Mouse (Mus musculus) kidney, postnatal 0 days (tissue): Measurements from ENCODE around the gene Rpl22. TPM values are rescaled to one million over a fixed set of nuclear protein-coding genes. Genes with fewer than 3 reads are reported as not detected.

ENCODE experiments used
- ATAC-seq: fragments of 200-750 bp; cut with Nextera tagmentation; replicated peaks from 2 replicates; pipeline ENCODE4 v1.8.0; 2017; ENCODE audit warnings: low read depth, moderate number of reproducible peaks, moderate TSS enrichment, moderate library complexity; ENCODE audit not compliant: low FRiP score
- DNase-seq: peaks from one replicate; pipeline ENCODE4 v3.0.0-alpha.2; 2016; ENCODE audit warnings: low spot score
- H3K27ac ChIP-seq: fragments of 300-500 bp; sonication (generic); 2 replicates; pipeline ENCODE4 v1.5.1; 2014; ENCODE audit warnings: mild to moderate bottlenecking
- H3K27me3 ChIP-seq: fragments of 300-500 bp; sonication (generic); 2 replicates; pipeline ENCODE4 v1.6.1; 2014; ENCODE audit warnings: low read length, mixed read lengths; ENCODE audit not compliant: insufficient read depth
- H3K36me3 ChIP-seq: fragments of 300-500 bp; sonication (generic); 2 replicates; pipeline ENCODE4 v1.6.1; 2014; ENCODE audit warnings: low read length, mixed read lengths; ENCODE audit not compliant: insufficient read depth
- H3K4me1 ChIP-seq: fragments of 300-500 bp; sonication (generic); replicated peaks from 2 replicates; pipeline ENCODE4 v1.6.1; 2014; ENCODE audit warnings: antibody characterized with exemption, low read length, mixed read lengths; ENCODE audit not compliant: insufficient read depth
- H3K4me2 ChIP-seq: fragments of 300-500 bp; sonication (generic); 2 replicates; pipeline ENCODE4 v1.6.1; 2014; ENCODE audit warnings: mild to moderate bottlenecking, low read length, moderate library complexity, mixed read lengths
- H3K4me3 ChIP-seq: fragments of 300-500 bp; sonication (generic); replicated peaks from 2 replicates; pipeline ENCODE4 v1.5.1; 2014; ENCODE audit warnings: low read depth, low read length
- H3K9ac ChIP-seq: fragments of 300-500 bp; sonication (generic); 2 replicates; pipeline ENCODE4 v1.6.1; 2014; ENCODE audit warnings: low read depth, low read length
- H3K9me3 ChIP-seq: fragments of 300-500 bp; sonication (generic); replicated peaks from 2 replicates; pipeline ENCODE4 v1.6.1; 2016; ENCODE audit warnings: low read length, inconsistent platforms, mixed read lengths
- CTCF ChIP-seq: IDR thresholded peaks from 2 replicates; pipeline ENCODE4 v1.5.1; 2016; ENCODE audit warnings: antibody characterized with exemption, low read depth, mild to moderate bottlenecking, moderate library complexity
- WGBS: fragments of 180-500 bp; shearing (Covaris S2); extraction: QIAGEN DNeasy Blood & Tissue Kit; methylation state at CpG from one replicate; pipeline ENCODE4 v1.1.7; 2014; 5-methylcytosine and 5-hydroxymethylcytosine counted together
- polyA plus RNA-seq: library from polyadenylated mRNA; unstranded; fragments of >200 nt; fragmentation: Nextera tagmentation; extraction: Ambion mirVana; gene quantifications from 2 replicates; pipeline ENCODE4 v1.2.1, GENCODE M21; 2015

The Rpl22 gene
- polyA plus RNA-seq, 1 experiment from 2014 or later, result 527 TPM

DNA sequence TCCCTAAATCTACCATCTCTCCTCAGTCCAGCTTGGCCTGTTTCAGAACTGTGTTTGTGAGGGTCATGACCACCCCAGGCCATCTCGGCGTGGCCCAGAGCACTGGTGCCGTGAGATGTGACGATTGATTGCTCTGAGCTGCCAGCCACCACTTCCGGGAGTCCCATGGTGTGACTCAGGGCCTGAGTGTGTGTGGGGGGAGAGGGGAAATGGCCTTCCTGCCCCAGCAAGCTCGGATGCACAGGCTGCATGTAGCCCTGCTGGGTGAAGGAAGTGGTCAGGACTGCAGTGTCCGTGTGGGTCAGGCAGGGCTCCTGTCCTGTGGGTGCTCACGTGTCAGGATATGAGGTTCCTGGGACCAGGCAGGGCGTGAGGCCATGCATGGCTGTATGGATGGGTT lies 36.6 kb downstream of the Rpl22 start:
- H3K9ac ChIP-seq, result no peak overlapping the region
- WGBS, result 23% methylated on average over 9 of the region's 9 CpGs
- H3K4me3 ChIP-seq, result no peak overlapping the region
- ATAC-seq (no peak), DNase-seq (no peak)
- TF ChIP-seq CTCF, result no peak
- H3K27ac ChIP-seq, result no peak overlapping the region
- no peak overlapping the region for H3K4me2 ChIP-seq
- H3K4me1 ChIP-seq, result peaks cover 6% of the 10 kb centered on the region; the same call in 1 of the 2 replicates
- no peaks in the 10 kb centered on the region for H3K9me3 ChIP-seq
- H3K27me3 ChIP-seq, result no peaks in the 10 kb centered on the region
- H3K36me3 ChIP-seq, result no peaks in the 10 kb centered on the region

- TF ChIP-seq CTCF, result no peak
- H3K9me3 ChIP-seq, result no peaks in the 10 kb centered on the region
- ATAC-seq (no peak), DNase-seq (no peak)
- H3K4me1 ChIP-seq, result peaks cover 6% of the 10 kb centered on the region; the same call in 1 of the 2 replicates
- no peak overlapping the region for H3K27ac ChIP-seq
- 78% methylated on average over 7 of the region's 7 CpGs for WGBS
- H3K9ac ChIP-seq, result no peak overlapping the region
- no peak overlapping the region for H3K4me3 ChIP-seq
- H3K36me3 ChIP-seq, result no peaks in the 10 kb centered on the region
- no peak overlapping the region for H3K4me2 ChIP-seq
- no peaks in the 10 kb centered on the region for H3K27me3 ChIP-seq
Measured at GRCm38 (mm10) chr4:152365228-152365627, 39.7 kb downstream of the Rpl22 start.

DNA sequence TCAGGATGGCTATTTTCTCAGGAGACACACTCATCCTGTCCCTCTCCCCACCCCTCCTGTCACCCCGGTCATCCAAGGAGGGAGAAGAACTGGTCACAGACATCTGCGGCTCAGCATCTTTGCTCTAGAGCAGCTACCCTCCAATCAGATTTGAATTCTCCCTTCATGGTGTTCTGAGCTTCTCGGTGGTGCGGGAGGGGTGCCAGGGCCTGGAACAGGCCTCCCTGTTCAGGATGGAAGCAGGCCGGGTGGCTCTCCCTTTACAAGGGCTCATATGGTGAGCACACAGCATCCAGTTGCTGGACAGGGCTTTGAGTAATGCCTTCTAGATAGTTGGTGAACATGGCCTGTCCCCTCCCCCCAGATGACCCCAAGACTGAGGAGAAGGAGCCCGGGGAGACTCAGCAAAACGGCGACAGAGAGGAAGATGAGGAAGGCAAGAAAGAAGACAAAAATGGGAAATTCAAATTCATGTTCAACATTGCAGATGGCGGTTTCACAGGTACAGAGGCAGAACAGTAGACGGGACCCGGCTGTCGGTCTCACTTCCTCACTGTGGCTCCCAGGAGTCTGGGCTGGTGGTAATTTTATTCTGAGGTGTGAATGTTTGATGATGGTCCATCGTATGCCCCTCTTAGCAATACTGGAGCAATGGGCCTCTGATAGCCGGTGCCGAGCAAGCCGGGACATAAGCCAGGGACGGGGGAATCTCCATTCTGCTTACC lies 57.1 kb downstream of the Rpl22 start:
- WGBS, result 78% methylated on average over 17 of the region's 17 CpGs
- DNase-seq, result no peak
- Histone ChIP-seq H3K27me3 (no peaks in the 10 kb centered on the region), H3K27ac (no peak overlapping the region), H3K9me3 (no peaks in the 10 kb centered on the region), H3K4me2 (no peak overlapping the region), H3K4me3 (no peak overlapping the region), H3K9ac (no peak overlapping the region), H3K36me3 (no peaks in the 10 kb centered on the region), H3K4me1 (no peaks in the 10 kb centered on the region)
- no peak for ATAC-seq
- TF ChIP-seq CTCF, result no peak

Other genes starting within 250 kb of the Rpl22 start
- 0.68 and 0.83 TPM in 2 replicates for gene Tnfrsf25, start 209.8 kb upstream of the Rpl22 start, polyA plus RNA-seq
- gene Espn, start 173.4 kb upstream of the Rpl22 start, polyA plus RNA-seq, result 32.9 and 35.0 TPM in 2 replicates
- gene Hes2, start 166.9 kb upstream of the Rpl22 start, polyA plus RNA-seq, result 0.41 and 0.78 TPM in 2 replicates
- 56.4 and 63.5 TPM in 2 replicates for gene Acot7, start 147.6 kb upstream of the Rpl22 start, polyA plus RNA-seq
- 4.6 and 5.2 TPM in 2 replicates for gene Gpr153, start 51.5 kb upstream of the Rpl22 start, polyA plus RNA-seq
- not detected in 2 replicates for gene Hes3, start 34.1 kb upstream of the Rpl22 start, polyA plus RNA-seq
- 20.0 and 23.6 TPM in 2 replicates for gene Icmt, start 28.5 kb upstream of the Rpl22 start, polyA plus RNA-seq
- gene Rnf207, start 6.7 kb upstream of the Rpl22 start, polyA plus RNA-seq, result 0.45 and 1.1 TPM in 2 replicates
- 0.04 and 0.09 TPM in 2 replicates for gene Chd5, start 12.9 kb downstream of the Rpl22 start, polyA plus RNA-seq
- 1.7 and 2.2 TPM in 2 replicates for gene Nphp4, start 151.0 kb downstream of the Rpl22 start, polyA plus RNA-seq
- 3.1 and 4.1 TPM in 2 replicates for gene Kcnab2, start 152.1 kb downstream of the Rpl22 start, polyA plus RNA-seq